Mouse (Mus musculus): Measurements from ENCODE around the gene Sppl3.

GRCm38 (mm10) chr5:115070457-115070856 is 59.5 kb downstream of the Sppl3 start:
- TF ChIP-seq ZNF384 (IDR thresholded peaks at IDR 0.05; ENCODE audit: low read depth, low read length) (no peak), MAFK (IDR thresholded peaks at IDR 0.05; ENCODE audit: insufficient read depth, low read depth, low read length) (no peak), HCFC1 (IDR thresholded peaks at IDR 0.05; ENCODE audit: borderline replicate concordance, insufficient read depth, low read length) (no peak)
